Mouse (Mus musculus): Measurements from ENCODE around the gene Cx3cl1.

The Cx3cl1 gene

GRCm38 (mm10) chr8:94785995-94786595, 14.3 kb downstream of the Cx3cl1 start:
- CTCF ChIA-PET: interaction anchor here in 3 of 4 experiments (0.6 to 1.8 kb wide), 9 partner anchors 13 to 781 kb away, joined by 3 to 8 read pairs (median 4); partner anchors contain the start of gene Cx3cl1 (in 1 of the 3)
- POLR2A ChIA-PET: interaction anchor here in 1 of 4 experiments (4.1 kb wide), 1 partner anchor 13 kb away, joined by 30 read pairs; the partner anchor contains the start of gene Cx3cl1

- POLR2A ChIA-PET: interaction anchor here in 3 of 4 experiments (0.6 to 4.1 kb wide), 5 partner anchors 15 to 1011 kb away, joined by 4 to 30 read pairs (median 6); partner anchors contain the start of gene Cx3cl1 (in 2 of the 3)
- CTCF ChIA-PET: interaction anchor here in 2 of 4 experiments (0.5 to 1.4 kb wide), 5 partner anchors 14 to 648 kb away, joined by 3 to 6 read pairs (median 3); partner anchors contain the start of genes Fam192a (in 1 of the 2) and Rspry1 (in 1 of the 2)
Measured at GRCm38 (mm10) chr8:94787524-94788501, 16.0 kb downstream of the Cx3cl1 start.

- CTCF ChIA-PET: interaction anchor here in 1 of 4 experiments (0.8 kb wide), 1 partner anchor 12 kb away, joined by 3 read pairs; no protein-coding TSS in a partner anchor
- POLR2A ChIA-PET: interaction anchor here in 2 of 4 experiments (1.2 to 1.4 kb wide), 2 partner anchors 17 kb away, joined by 5 read pairs; partner anchors contain the start of gene Cx3cl1 (in 2 of the 2)
Measured at GRCm38 (mm10) chr8:94789256-94789955, 17.6 kb downstream of the Cx3cl1 start.

GRCm38 (mm10) chr8:94794368-94794767, 22.6 kb downstream of the Cx3cl1 start:
- CTCF ChIA-PET: no interaction called here
- POLR2A ChIA-PET: no interaction called here

GRCm38 (mm10) chr8:94794782-94795181, 23.0 kb downstream of the Cx3cl1 start:
- ChIA-PET POLR2A (interaction anchor here in 1 of 4 experiments (0.6 kb wide), 1 partner anchor 65 kb away, joined by 6 read pairs; no protein-coding TSS in a partner anchor), CTCF (no interaction called here)

- POLR2A ChIA-PET: interaction anchor here in 2 of 4 experiments (1.4 to 1.6 kb wide), 2 partner anchors 9 to 28 kb away, joined by 3 to 4 read pairs; partner anchors contain the start of gene Cx3cl1 (in 1 of the 2)
- CTCF ChIA-PET: interaction anchor here in 3 of 4 experiments (0.6 to 2.7 kb wide), 6 partner anchors 11 to 122 kb away, joined by 3 to 11 read pairs (median 4); no protein-coding TSS in a partner anchor
Measured at GRCm38 (mm10) chr8:94800278-94800968, 28.6 kb downstream of the Cx3cl1 start.

GRCm38 (mm10) chr8:94801293-94802095, 29.7 kb downstream of the Cx3cl1 start:
- POLR2A ChIA-PET: interaction anchor here in 3 of 4 experiments (0.5 to 1.6 kb wide), 5 partner anchors 10 to 767 kb away, joined by 3 to 10 read pairs (median 3); partner anchors contain the start of gene Cx3cl1 (in 1 of the 3)

GRCm38 (mm10) chr8:94802375-94802774, 30.6 kb downstream of the Cx3cl1 start:
- ChIA-PET POLR2A (interaction anchor here in 2 of 4 experiments (0.5 to 1.0 kb wide), 5 partner anchors 21 to 888 kb away, joined by 3 read pairs; no protein-coding TSS in a partner anchor), CTCF (interaction anchor here (0.6 to 2.7 kb wide), 5 partner anchors 12 to 828 kb away, joined by 3 to 11 read pairs (median 5); no protein-coding TSS in a partner anchor)

More at GRCm38 (mm10) chr8:94801293-94802095, 29.7 kb downstream of the Cx3cl1 start:
- CTCF ChIA-PET: interaction anchor here in 3 of 4 experiments (0.6 to 2.7 kb wide), 7 partner anchors 12 to 121 kb away, joined by 3 to 11 read pairs (median 4); no protein-coding TSS in a partner anchor

- POLR2A ChIA-PET: interaction anchor here in 1 of 4 experiments (0.6 kb wide), 1 partner anchor 60 kb away, joined by 6 read pairs; no protein-coding TSS in a partner anchor
- CTCF ChIA-PET: interaction anchor here in 1 of 4 experiments (2.7 kb wide), 1 partner anchor 11 kb away, joined by 11 read pairs; no protein-coding TSS in a partner anchor
Measured at GRCm38 (mm10) chr8:94803551-94803950, 31.7 kb downstream of the Cx3cl1 start.

GRCm38 (mm10) chr8:94804546-94805340, 32.9 kb downstream of the Cx3cl1 start:
- ChIA-PET POLR2A (interaction anchor here in 1 of 4 experiments (0.8 to 2.4 kb wide), 2 partner anchors 13 to 16 kb away, joined by 5 to 6 read pairs; no protein-coding TSS in a partner anchor), CTCF (interaction anchor here in 2 of 4 experiments (0.5 to 1.2 kb wide), 2 partner anchors 10 to 101 kb away, joined by 3 to 18 read pairs; no protein-coding TSS in a partner anchor)

- CTCF ChIA-PET: interaction anchor here in 2 of 4 experiments (0.7 to 1.4 kb wide), 3 partner anchors 9 to 168 kb away, joined by 3 to 5 read pairs (median 3); no protein-coding TSS in a partner anchor
- POLR2A ChIA-PET: interaction anchor here in 3 of 4 experiments (1.2 to 2.4 kb wide), 4 partner anchors 14 to 100 kb away, joined by 3 to 6 read pairs (median 5); no protein-coding TSS in a partner anchor
Measured at GRCm38 (mm10) chr8:94805811-94806210, 34.0 kb downstream of the Cx3cl1 start.

GRCm38 (mm10) chr8:94807506-94807905, 35.7 kb downstream of the Cx3cl1 start:
- ChIA-PET POLR2A (interaction anchor here in 1 of 4 experiments (0.6 kb wide), 1 partner anchor 122 kb away, joined by 6 read pairs; no protein-coding TSS in a partner anchor), CTCF (no interaction called here)

- ChIA-PET POLR2A (no interaction called here), CTCF (no interaction called here)
Measured at GRCm38 (mm10) chr8:94808372-94808771, 36.6 kb downstream of the Cx3cl1 start.

GRCm38 (mm10) chr8:94810153-94810552, 38.3 kb downstream of the Cx3cl1 start, which contains the start of gene Ccl17:
TSS of gene Ccl17 (plus strand) at chr8:94810453.
- POLR2A ChIA-PET: interaction anchor here in 1 of 4 experiments (1.0 to 1.5 kb wide), 2 partner anchors 10 to 39 kb away, joined by 3 read pairs; partner anchors contain the start of gene Cx3cl1
- CTCF ChIA-PET: interaction anchor here in 2 of 4 experiments (1.3 to 2.4 kb wide), 2 partner anchors 106 kb away, joined by 6 to 7 read pairs; no protein-coding TSS in a partner anchor

GRCm38 (mm10) chr8:94810855-94811254, 39.0 kb downstream of the Cx3cl1 start:
- ChIA-PET POLR2A (interaction anchor here in 1 of 4 experiments (1.5 kb wide), 1 partner anchor 39 kb away, joined by 3 read pairs; the partner anchor contains the start of gene Cx3cl1), CTCF (interaction anchor here in 2 of 4 experiments (1.0 to 2.4 kb wide), 3 partner anchors 12 to 107 kb away, joined by 4 to 7 read pairs (median 6); no protein-coding TSS in a partner anchor)

All from embryonic stem cell, embryonic (primary cell).